Mouse (Mus musculus) thymus, postnatal 10 days (tissue): ENCODE measurements around the gene Hagh.

Source experiments
- DNase-seq, 2 experiments: peaks; one replicate each; pipeline ENCODE4 v3.0.0; 2021; ENCODE audit warnings: low spot score in 2 of 2

Gene Hagh

GRCm38 (mm10) chr17:24839842-24840241, at the start of gene Hagh:
Gene Hagh, plus strand, starts transcription at chr17:24840143.
- no peak for DNase-seq

GRCm38 (mm10) chr17:24792190-24792589, 47.8 kb upstream of the Hagh start:
- DNase-seq, result no peak

- no peak for DNase-seq
Observed at GRCm38 (mm10) chr17:24794791-24795190, 45.2 kb upstream of the Hagh start.

GRCm38 (mm10) chr17:24796969-24797368, 43.0 kb upstream of the Hagh start:
- DNase-seq, result no peak

- no peak for DNase-seq
Observed at GRCm38 (mm10) chr17:24798229-24798628, 41.7 kb upstream of the Hagh start.

- no peak for DNase-seq
Observed at GRCm38 (mm10) chr17:24799476-24799875, 40.5 kb upstream of the Hagh start.

GRCm38 (mm10) chr17:24800524-24800923, 39.4 kb upstream of the Hagh start:
- DNase-seq, result no peak

GRCm38 (mm10) chr17:24803952-24804951, 35.7 kb upstream of the Hagh start, which contains the start of gene Meiob:
Gene Meiob, plus strand, starts transcription at chr17:24804289.
- peak; percentile 37 to 63 for DNase-seq

GRCm38 (mm10) chr17:24811211-24811610, 28.7 kb upstream of the Hagh start:
- no peak for DNase-seq

- no peak for DNase-seq
Observed at GRCm38 (mm10) chr17:24812215-24812614, 27.7 kb upstream of the Hagh start.

GRCm38 (mm10) chr17:24815256-24815655, 24.7 kb upstream of the Hagh start:
- no peak for DNase-seq

- DNase-seq, result no peak
Observed at GRCm38 (mm10) chr17:24817503-24817902, 22.4 kb upstream of the Hagh start.

- DNase-seq, result no peak
Observed at GRCm38 (mm10) chr17:24818172-24818571, 21.8 kb upstream of the Hagh start.

GRCm38 (mm10) chr17:24819469-24819868, 20.5 kb upstream of the Hagh start:
- DNase-seq, result no peak

- no peak for DNase-seq
Observed at GRCm38 (mm10) chr17:24821351-24822280, 18.3 kb upstream of the Hagh start.

- no peak for DNase-seq
Observed at GRCm38 (mm10) chr17:24840341-24840740, 398 bp downstream of the Hagh start.

GRCm38 (mm10) chr17:24841133-24841532, 1.2 kb downstream of the Hagh start:
- DNase-seq, result peak in 1 of 2 experiments; percentile 42

- DNase-seq, result no peak
Observed at GRCm38 (mm10) chr17:24842631-24843030, 2.7 kb downstream of the Hagh start.

- no peak for DNase-seq
Observed at GRCm38 (mm10) chr17:24844525-24844924, 4.6 kb downstream of the Hagh start.

GRCm38 (mm10) chr17:24847386-24847785, 7.4 kb downstream of the Hagh start:
- DNase-seq, result no peak

- no peak for DNase-seq
Observed at GRCm38 (mm10) chr17:24848600-24849031, 8.7 kb downstream of the Hagh start.

GRCm38 (mm10) chr17:24849733-24850064, 9.8 kb downstream of the Hagh start:
- DNase-seq, result no peak
